Mouse (Mus musculus) stomach, postnatal 0 days (tissue): Measurements from ENCODE around the gene Irs2. TPM values are rescaled to one million over a fixed set of nuclear protein-coding genes. Genes with fewer than 3 reads are reported as not detected.

ENCODE experiments used
- ATAC-seq: fragments of 200-750 bp; cut with Nextera tagmentation; 2 replicates; pipeline ENCODE4 v1.8.0; 2017; ENCODE audit not compliant: low FRiP score, low TSS enrichment
- DNase-seq: peaks from one replicate; pipeline ENCODE4 v3.0.0-alpha.2; 2016; ENCODE audit warnings: low spot score
- H3K27ac ChIP-seq: fragments of 300-500 bp; sonication (generic); replicated peaks from 2 replicates; pipeline ENCODE4 v1.5.1; 2014; ENCODE audit warnings: mild to moderate bottlenecking, control low read depth
- H3K27me3 ChIP-seq: fragments of 300-500 bp; sonication (generic); 2 replicates; pipeline ENCODE4 v1.6.1; 2014; ENCODE audit warnings: low read length; ENCODE audit not compliant: control insufficient read depth, insufficient read depth
- H3K36me3 ChIP-seq: fragments of 300-500 bp; sonication (generic); 2 replicates; pipeline ENCODE4 v1.6.1; 2014; ENCODE audit warnings: low read length, mixed read lengths; ENCODE audit not compliant: control insufficient read depth, insufficient read depth
- H3K4me1 ChIP-seq: fragments of 300-500 bp; sonication (generic); replicated peaks from 2 replicates; pipeline ENCODE4 v1.6.1; 2014; ENCODE audit warnings: antibody characterized with exemption; ENCODE audit not compliant: control insufficient read depth, insufficient read depth
- H3K4me2 ChIP-seq: fragments of 300-500 bp; sonication (generic); replicated peaks from 2 replicates; pipeline ENCODE4 v1.6.1; 2014; ENCODE audit warnings: low read depth, mild to moderate bottlenecking, control low read depth, moderate library complexity
- H3K4me3 ChIP-seq: fragments of 300-500 bp; sonication (generic); 2 replicates; pipeline ENCODE4 v1.5.1; 2014; ENCODE audit warnings: low read depth, low read length, control low read depth
- H3K9ac ChIP-seq: fragments of 300-500 bp; sonication (generic); 2 replicates; pipeline ENCODE4 v1.6.1; 2014; ENCODE audit warnings: mild to moderate bottlenecking, low read length, control low read depth, mixed read lengths
- H3K9me3 ChIP-seq: fragments of 300-500 bp; sonication (generic); 2 replicates; pipeline ENCODE4 v1.6.1; 2016; ENCODE audit warnings: low read length; ENCODE audit not compliant: control insufficient read depth
- CTCF ChIP-seq: IDR thresholded peaks from 2 replicates; pipeline ENCODE4 v1.5.1; 2016; ENCODE audit warnings: antibody characterized with exemption, low read depth, mild to moderate bottlenecking, moderate library complexity
- EP300 ChIP-seq: optimal IDR thresholded peaks from 2 replicates; pipeline ENCODE3; 2016; ENCODE audit warnings: antibody characterized with exemption
- WGBS: fragments of 180-500 bp; shearing (Covaris S2); extraction: QIAGEN DNeasy Blood & Tissue Kit; methylation state at CpG from one replicate; pipeline ENCODE4 v1.1.7; 2014; 5-methylcytosine and 5-hydroxymethylcytosine counted together
- polyA plus RNA-seq: library from polyadenylated mRNA; unstranded; fragments of >200 nt; fragmentation: Nextera tagmentation; extraction: Ambion mirVana; gene quantifications from 2 replicates; pipeline ENCODE4 v1.2.1, GENCODE M21; 2015

Irs2 gene
- polyA plus RNA-seq, 1 experiment from 2014 or later: 3.3 TPM

DNA sequence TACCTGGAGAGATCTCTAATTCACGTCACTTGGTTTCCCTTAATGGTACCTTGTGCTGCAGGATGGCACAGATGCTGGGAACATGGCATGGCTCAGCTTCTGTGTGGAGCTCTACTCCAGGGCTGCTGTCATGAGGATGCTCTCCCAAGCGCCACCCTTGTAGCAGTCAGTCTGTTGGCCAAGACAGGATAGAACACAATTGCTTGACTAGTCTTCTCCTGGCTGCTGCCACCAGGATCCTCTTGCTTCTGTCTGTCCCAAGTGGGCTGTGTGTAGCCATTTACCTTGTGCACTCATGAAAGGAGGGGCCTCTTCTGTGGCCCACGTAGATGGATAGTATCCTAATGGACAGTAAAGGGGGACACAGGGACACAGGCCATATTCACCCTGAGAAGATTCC, 28.5 kb upstream of the Irs2 start:
- Histone ChIP-seq H3K9ac (no peak overlapping the region), H3K27me3 (no peaks in the 10 kb centered on the region), H3K27ac (no peak overlapping the region), H3K4me2 (no peak overlapping the region), H3K36me3 (no peaks in the 10 kb centered on the region), H3K4me3 (no peak overlapping the region), H3K4me1 (peaks cover 5% of the 10 kb centered on the region; the same call in 1 of the 2 replicates), H3K9me3 (no peaks in the 10 kb centered on the region)
- TF ChIP-seq EP300 (no peak), CTCF (no peak)
- WGBS: 84% methylated on average over 3 of the region's 3 CpGs
- no peak for ATAC-seq
- DNase-seq: no peak

GRCm38 (mm10) chr8:11035628-11036416, 27.6 kb upstream of the Irs2 start:
- Histone ChIP-seq H3K4me3 (no peak overlapping the region), H3K4me2 (peak overlapping the region; percentile 14; the same call in 1 of the 2 replicates), H3K9me3 (no peaks in the 10 kb centered on the region), H3K27me3 (no peaks in the 10 kb centered on the region), H3K9ac (no peak overlapping the region), H3K4me1 (peaks cover 5% of the 10 kb centered on the region; the same call in 1 of the 2 replicates), H3K36me3 (no peaks in the 10 kb centered on the region), H3K27ac (no peak overlapping the region)
- ATAC-seq (no peak), DNase-seq (no peak)
- 35% methylated on average over 19 of the region's 19 CpGs for WGBS
- TF ChIP-seq EP300 (no peak), CTCF (no peak)

DNA sequence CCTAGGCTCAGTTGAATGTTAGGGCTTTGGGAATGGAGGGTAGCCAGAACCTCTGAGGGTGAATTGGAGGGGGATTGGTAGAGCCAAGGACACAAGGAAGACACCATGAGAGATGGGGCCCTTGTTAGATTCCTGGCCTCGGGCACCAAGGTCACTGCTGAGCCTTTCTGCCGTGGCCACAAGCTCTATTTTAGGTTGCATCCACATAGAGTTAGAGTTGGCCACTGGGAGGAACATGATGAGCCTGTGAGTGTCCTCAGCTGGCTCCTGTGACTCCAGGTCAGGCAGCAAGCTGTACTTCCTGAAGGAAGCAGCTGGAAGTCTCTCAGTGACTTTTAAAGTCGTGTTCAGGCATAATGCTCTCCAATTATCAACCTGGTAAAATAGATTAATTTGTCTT, 16.6 kb upstream of the Irs2 start:
- 60% methylated on average over 3 of the region's 3 CpGs for WGBS
- no peak for TF ChIP-seq CTCF
- no peak for TF ChIP-seq EP300
- DNase-seq (no peak), ATAC-seq (no peak)
- H3K4me1 ChIP-seq: no peaks in the 10 kb centered on the region
- H3K27me3 ChIP-seq: no peaks in the 10 kb centered on the region
- no peaks in the 10 kb centered on the region for H3K9me3 ChIP-seq
- H3K36me3 ChIP-seq: no peaks in the 10 kb centered on the region
- H3K4me2 ChIP-seq: no peak overlapping the region
- H3K4me3 ChIP-seq: no peak overlapping the region
- H3K27ac ChIP-seq: no peak overlapping the region
- H3K9ac ChIP-seq: no peak overlapping the region

DNA sequence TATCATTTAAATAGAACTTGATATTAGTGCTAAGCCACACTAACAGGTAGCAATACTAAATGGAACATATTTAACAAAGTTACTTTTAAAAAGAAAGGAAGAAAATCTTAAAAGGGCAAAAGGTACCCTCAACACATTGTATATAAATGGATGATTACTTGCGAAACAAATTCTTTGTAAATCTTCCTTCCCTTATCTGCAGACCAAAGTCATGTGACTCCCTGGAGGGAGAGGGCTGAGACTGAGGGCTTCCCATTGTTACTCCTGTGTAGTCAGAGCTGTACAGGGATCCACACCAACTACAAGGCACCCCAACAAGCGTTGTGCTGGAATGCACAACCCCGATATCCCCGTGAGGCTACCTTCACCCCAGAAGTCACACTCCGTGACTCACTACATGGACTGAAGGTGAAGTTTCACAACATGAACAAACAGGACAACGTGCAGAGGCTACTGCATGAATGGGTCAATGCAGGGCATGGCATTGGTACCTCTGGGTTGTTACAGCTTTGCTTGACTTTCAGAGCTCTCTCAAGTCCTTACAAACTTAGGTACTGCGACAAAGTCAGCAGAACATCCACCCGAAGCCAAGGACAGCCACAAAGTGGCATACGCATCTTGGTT, 12.8 kb upstream of the Irs2 start:
- TF ChIP-seq CTCF: no peak
- no peak for TF ChIP-seq EP300
- Histone ChIP-seq H3K9ac (no peak overlapping the region), H3K27me3 (no peaks in the 10 kb centered on the region), H3K4me1 (no peaks in the 10 kb centered on the region), H3K27ac (no peak overlapping the region), H3K9me3 (no peaks in the 10 kb centered on the region), H3K36me3 (no peaks in the 10 kb centered on the region), H3K4me3 (no peak overlapping the region), H3K4me2 (no peak overlapping the region)
- no peak for DNase-seq
- ATAC-seq: peak; percentile 53; the same call in 1 of the 2 replicates
- 82% methylated on average over 9 of the region's 9 CpGs for WGBS

DNA sequence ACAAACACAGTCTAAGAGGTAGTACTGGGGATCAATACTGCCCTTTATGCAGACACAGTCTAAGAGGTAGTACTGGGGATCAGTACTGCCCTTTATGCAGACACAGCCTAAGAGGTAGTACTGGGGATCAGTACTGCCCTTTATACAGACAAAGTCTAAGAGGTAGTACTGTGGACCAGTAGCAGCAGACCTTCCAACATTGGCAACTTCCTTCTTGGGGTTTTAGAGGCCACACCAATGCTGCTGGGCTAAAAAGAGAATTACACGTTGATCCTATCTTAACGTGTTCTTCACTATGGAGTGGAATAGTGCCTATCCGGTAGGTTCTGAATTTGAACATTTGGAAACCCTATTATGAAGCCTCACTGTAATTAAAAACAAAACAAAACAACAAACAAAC, 7.4 kb upstream of the Irs2 start:
- no peak overlapping the region for H3K9ac ChIP-seq
- no peak for ATAC-seq
- no peaks in the 10 kb centered on the region for H3K27me3 ChIP-seq
- no peak overlapping the region for H3K4me2 ChIP-seq
- no peaks in the 10 kb centered on the region for H3K4me1 ChIP-seq
- H3K9me3 ChIP-seq: no peaks in the 10 kb centered on the region
- no peak for DNase-seq
- H3K27ac ChIP-seq: no peak overlapping the region
- no peaks in the 10 kb centered on the region for H3K36me3 ChIP-seq
- no peak overlapping the region for H3K4me3 ChIP-seq
- 87% methylated on average over 3 of the region's 3 CpGs for WGBS
- no peak for TF ChIP-seq CTCF
- no peak for TF ChIP-seq EP300

DNA sequence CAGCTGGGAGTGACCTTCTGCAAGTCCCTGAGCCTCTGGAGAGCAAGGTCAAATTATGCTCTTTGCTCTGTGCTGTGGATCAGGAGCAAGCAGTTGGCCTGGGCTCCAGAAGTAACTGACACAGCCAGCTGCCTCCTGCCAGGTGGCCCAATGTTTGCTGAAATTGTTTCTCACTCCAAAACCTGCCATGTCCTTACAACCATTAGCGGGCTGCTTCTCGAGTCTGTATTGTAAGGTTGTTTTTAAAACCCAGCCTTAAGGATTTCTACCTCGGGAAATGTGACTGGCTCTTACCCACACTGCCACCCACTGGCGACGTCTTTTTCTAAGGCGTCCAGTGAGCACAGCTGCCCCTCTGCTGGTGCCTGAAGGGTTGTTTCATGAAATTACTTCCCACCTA, 5.0 kb upstream of the Irs2 start:
- Histone ChIP-seq H3K27me3 (no peaks in the 10 kb centered on the region), H3K27ac (no peak overlapping the region), H3K9me3 (no peaks in the 10 kb centered on the region), H3K9ac (no peak overlapping the region), H3K4me2 (no peak overlapping the region), H3K36me3 (no peaks in the 10 kb centered on the region), H3K4me3 (no peak overlapping the region), H3K4me1 (0 out of 2 replicates have a peak, but pooled peaks cover 2% of the 10 kb centered on the region)
- peak; percentile 73 for DNase-seq
- TF ChIP-seq CTCF (peak; percentile 84), EP300 (no peak)
- ATAC-seq: no peak
- 6% methylated on average over 6 of the region's 6 CpGs for WGBS
